Mouse (Mus musculus) c-Kit-positive CD71-positive TER-119-positive erythroid progenitor cells, embryonic 14.5 days (primary cell): ENCODE data around the gene Chst11.

Experiments
- DNase-seq: peaks from one replicate; pipeline ENCODE4 v3.0.0-alpha.2; 2013; ENCODE audit warnings: low spot score

Chst11 gene

GRCm38 (mm10) chr10:83078723-83079122 is 93.4 kb downstream of the Chst11 start:
- DNase-seq: no peak

DNA sequence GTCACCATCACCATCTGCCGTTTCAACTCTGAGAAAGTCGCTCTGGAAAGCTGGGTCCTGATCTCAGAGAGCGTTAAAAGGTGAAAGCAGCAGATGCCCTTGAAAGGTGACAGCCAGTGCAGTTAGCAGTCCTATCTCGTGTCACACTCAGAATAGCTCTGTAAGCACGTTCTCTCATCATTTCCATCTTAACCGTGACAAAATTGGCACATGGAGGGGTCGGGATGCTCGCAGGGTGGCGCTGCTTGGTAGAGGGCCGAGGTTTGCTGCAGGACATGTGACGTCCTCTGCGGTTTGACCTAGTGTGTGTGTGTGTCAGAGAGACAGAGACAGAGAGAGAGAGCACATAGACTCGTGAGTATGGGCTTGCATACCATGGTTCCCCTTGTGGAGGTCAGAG is 94.5 kb downstream of the Chst11 start:
- no peak for DNase-seq

GRCm38 (mm10) chr10:83080275-83080741 is 95.0 kb downstream of the Chst11 start:
- peak; percentile 44 for DNase-seq

GRCm38 (mm10) chr10:83080930-83081329 is 95.6 kb downstream of the Chst11 start:
- DNase-seq: no peak

DNA sequence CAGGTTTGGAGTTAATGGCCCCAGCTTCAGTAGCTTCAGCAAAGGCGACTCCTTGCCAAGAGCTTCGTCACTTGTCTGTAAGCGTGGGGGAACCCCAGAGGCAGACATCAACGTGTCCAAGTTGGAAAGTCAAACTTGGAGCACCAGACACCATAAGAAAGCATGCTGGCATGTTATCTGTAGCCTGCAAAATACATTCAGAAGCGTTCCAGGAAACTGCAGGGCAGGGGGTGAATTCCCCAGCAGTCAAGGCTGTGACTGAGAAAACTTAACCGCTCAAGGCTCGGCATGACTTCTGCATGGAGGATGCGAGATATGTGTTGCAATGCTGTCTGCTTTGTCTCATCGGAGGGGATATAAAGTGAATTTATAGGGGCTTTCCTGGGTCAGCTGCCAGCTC is 98.6 kb downstream of the Chst11 start:
- DNase-seq: peak; percentile 44

GRCm38 (mm10) chr10:83088318-83088717 is 103.0 kb downstream of the Chst11 start:
- no peak for DNase-seq

DNA sequence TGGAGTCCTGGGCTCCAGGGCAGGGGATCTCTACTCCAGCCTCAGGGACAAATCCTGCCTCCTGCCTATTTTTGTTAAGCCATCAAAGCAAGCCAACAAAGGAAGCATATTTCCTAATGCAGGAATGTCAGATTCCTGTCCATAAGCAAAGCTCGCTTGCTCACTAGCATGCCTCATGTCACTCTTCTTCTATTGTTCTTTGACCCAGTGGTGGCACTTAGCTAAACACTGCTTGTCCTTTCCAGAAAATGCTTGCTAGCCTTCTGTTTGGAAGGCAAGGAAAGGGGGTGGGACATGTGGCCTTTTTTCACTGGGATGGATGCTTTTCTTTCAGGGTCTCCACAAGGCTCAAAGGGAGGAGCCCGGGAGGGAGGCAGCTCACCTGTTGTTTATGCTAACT is 103.5 kb downstream of the Chst11 start:
- DNase-seq: no peak

GRCm38 (mm10) chr10:83090185-83090584 is 104.9 kb downstream of the Chst11 start:
- DNase-seq: no peak

- no peak for DNase-seq
Measured at GRCm38 (mm10) chr10:83093705-83094104, 108.4 kb downstream of the Chst11 start.

DNA sequence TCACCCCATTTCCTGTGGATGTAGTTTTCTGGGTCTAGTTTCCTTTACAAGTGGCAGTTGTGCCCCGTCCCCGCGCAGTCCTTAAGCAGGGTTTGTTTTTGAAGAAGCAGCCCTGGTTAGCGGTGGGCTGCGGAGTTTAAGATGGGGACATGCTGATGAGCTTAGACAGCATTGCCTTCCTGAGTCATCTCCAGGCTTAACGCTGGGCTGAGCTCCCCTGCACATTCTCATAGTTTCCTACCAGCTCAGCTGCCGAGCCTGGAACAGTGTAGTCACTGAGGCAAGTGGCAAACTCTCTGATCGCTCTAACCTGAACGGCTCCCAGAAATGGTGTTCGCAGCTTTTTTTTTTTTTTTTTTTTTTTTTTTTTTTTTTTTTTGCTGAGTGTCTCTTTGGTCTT is 109.0 kb downstream of the Chst11 start:
- DNase-seq: no peak

DNA sequence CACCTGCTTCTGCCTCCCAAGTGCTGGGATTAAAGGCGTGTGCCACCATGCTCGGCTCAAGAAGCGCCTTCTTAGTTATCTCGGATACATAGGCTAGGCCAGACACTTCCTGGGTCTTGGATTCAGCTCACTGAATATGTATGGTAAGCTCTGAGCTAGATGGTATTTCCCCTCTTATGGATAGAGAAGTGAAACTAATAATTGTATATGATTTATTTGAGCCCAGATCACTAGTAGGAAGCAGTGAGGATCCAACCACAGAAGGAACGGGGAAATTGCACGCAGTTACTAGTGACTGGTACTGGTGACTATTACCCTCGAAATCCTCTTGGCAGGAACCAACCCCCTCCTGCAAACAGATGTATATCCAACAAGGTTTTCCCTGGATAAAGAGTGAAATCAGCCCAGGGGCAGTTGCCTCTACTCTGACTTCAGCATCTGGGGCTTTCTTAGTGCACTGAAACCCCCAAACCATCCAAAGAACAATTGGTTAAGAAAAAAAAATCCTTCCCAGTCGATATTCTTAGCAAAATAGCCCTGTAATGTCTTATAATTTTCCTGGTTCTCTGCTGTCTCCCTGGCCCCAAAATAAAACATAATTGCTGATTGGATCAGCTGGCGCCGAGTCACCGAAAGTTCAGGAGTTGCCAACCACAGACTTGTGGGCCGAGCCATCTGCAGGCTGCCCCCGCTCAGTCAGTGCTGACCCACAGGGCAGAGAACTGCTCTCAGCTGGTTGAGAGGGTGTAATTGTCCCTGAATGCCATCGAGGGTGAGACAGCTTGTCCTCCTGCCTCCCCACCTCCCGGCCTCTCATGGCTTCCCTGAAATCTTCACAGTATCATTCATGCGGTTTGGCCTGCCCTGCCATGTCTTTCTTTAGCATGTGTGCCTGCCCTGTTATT is 109.8 kb downstream of the Chst11 start:
- DNase-seq: no peak

DNA sequence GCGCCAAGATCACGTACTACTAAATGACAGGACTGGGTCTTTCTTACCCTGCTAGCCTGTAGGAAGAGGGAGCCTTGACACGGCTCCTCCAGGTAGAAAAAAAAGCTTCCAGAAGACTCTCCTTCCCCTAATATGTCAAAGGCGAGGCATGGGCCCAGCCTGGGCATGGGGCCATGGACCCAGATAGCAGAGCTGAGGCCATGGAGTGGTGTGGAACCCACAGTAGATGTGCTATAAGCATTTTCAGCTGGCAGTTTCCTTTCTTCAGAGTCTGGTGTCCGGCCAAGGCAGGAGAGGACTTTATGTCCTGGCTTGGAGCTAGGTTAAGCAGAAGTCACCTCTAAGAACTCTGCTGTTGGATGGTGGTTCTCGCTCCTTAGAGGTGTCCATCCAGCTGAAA is 111.0 kb downstream of the Chst11 start:
- DNase-seq: no peak

- no peak for DNase-seq
Measured at GRCm38 (mm10) chr10:83098940-83099339, 113.6 kb downstream of the Chst11 start.

GRCm38 (mm10) chr10:83099669-83100068 is 114.4 kb downstream of the Chst11 start:
- DNase-seq: no peak

GRCm38 (mm10) chr10:83100890-83101289 is 115.6 kb downstream of the Chst11 start:
- DNase-seq: no peak

DNA sequence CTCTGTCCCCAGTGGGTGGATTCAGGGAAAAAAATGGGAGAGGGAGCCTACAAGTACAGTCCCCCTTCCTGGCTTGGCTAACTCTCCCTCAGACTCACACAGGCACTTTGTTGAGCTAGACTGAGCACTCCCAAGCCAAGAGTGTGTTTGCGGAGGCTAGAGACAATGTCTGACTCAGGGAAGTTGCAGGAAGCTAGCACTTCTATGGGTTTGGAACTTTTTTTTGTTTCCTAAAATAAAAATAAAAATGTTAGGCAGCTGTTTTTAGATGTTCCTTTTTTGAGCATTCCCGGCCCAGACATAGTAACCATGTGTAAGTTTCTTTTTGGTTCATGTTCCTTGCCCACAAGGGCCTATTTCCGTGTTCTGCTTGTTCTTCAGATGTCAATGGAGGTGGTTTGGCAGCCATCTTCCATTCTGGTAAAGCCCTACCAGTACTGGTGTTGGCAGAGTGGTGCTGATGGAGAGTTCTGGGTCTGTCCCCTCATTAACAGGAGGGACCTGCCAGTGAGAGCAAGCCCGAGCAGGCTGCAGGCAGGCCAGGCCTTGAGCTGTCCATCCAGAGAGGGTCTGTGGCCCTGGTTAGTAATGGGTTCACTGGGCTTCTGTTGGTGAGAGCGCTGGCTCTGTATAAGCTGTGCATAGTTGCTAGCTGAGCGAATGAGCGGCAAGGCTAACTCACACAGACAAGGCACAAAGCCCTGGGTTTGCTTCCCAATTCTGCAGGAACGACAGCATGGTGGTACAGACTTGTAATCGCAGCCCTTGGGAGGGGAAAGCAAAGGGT is 116.3 kb downstream of the Chst11 start:
- DNase-seq: no peak

GRCm38 (mm10) chr10:83102745-83103144 is 117.4 kb downstream of the Chst11 start:
- DNase-seq: no peak

DNA sequence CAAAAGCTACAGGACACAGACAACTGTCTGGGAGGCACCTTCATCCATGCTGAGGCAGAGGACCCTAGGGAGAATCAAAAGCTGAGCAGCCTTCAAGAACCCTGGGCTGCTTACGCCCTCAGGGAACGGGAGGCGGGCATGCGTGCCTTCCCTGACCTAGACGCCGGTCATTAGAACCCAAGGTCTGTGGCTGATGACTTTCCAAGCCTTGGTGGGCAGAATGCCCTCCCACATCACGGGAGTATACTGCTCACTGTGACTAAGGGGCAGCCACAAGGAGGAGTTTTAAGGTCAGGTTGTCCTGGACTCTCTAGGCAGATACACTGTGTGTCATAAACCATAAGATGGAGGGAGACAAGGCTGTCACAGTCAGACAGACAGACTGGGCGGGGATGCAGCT is 118.9 kb downstream of the Chst11 start:
- no peak for DNase-seq

- no peak for DNase-seq
Measured at GRCm38 (mm10) chr10:83106152-83106746, 121.0 kb downstream of the Chst11 start.

DNA sequence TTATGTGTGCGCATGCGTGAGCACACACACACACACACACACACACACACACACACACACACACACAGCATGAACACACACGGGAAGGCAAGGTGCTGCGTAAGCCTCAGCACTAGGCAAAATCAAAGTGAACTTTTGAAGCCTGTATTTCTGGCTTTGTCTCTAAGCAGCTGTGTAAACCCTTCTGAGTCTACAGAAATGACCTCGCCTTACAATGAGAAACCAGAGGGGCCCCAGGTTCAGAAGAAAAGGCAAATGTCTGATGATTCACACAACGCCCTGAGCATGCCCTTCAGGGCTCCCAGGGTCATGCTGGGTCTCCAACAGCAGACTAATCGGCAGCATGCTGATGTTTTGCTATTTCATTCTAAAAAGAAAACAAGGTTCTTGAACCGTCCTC is 122.1 kb downstream of the Chst11 start:
- no peak for DNase-seq

DNA sequence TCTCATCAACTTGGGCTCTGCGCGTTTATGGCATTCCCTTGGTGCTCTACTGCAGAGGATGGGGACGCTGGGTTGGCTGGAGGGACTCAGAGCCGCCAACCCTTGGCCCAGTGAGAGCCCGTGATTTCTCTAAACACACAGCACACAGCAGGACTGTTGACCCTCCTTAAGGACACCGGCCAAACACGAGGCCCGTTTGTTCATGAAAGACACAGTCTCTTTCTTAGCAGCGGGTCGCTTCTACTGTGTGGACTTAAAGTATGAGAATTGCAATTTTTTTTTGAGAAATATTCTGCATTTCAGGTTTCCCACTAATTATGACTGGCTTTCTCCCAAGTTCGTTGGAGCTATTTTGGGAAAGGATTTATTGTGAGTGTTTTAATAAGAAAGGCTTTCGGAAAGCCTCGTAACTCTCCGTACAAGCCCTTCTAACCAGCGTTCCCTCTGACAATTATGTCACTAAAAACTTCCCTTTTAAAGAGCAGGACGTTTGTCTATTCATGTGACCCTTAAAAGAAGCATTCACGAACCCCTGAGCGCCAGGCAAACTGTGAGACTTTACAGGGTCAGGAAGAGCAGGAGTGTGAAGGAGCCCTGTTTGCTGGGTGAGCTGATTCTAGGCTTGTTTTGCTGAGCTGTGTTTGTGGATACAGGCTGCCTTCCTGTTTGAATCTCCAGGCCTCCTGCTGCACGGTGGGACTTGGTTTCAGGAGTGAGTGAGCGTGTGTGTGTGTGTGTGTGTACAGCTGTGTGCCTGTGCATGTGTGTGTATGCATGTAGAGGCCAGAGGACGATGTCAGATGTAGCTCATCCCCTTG is 122.8 kb downstream of the Chst11 start:
- DNase-seq: no peak

DNA sequence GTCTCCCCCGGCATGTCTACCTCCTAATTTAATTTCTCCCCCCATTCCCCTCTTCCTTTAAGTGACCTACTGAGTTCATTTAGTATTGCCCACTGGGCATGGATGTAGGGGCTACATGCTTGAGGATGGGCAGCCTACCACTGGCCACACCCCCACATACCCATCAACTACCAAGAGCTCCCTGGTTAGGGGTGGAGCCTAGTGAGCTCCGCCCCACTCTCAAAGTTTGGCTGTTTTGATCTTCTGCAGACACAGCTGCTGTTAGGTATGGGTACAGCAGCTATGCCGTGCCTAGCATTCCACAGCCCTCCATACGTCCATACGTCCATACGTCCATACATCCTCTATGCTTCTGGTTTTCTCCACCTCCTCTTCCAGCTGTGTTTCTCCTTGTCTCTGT is 123.6 kb downstream of the Chst11 start:
- no peak for DNase-seq
